Mouse (Mus musculus) liver, embryonic 11.5 days (tissue): ENCODE data around the gene Il17c. TPM values are rescaled to one million over a fixed set of nuclear protein-coding genes. Genes with fewer than 3 reads are reported as not detected.

Source experiments
- ATAC-seq: fragments of 200-750 bp; cut with Nextera tagmentation; replicated peaks from 2 replicates; pipeline ENCODE4 v1.8.0; 2017; ENCODE audit warnings: moderate number of reproducible peaks, mild to moderate bottlenecking, moderate TSS enrichment, moderate library complexity; ENCODE audit not compliant: low FRiP score
- DNase-seq: peaks from one replicate; pipeline ENCODE4 v3.0.0-alpha.2; 2017; ENCODE audit warnings: low spot score
- H3K27ac ChIP-seq: fragments of 300-500 bp; sonication (generic); 2 replicates; pipeline ENCODE4 v1.5.1; 2014; ENCODE audit warnings: mild to moderate bottlenecking, low read depth, low read length, control low read depth
- H3K27me3 ChIP-seq: fragments of 300-500 bp; sonication (generic); replicated peaks from 2 replicates; pipeline ENCODE4 v1.6.1; 2014; ENCODE audit warnings: low read length, mixed read lengths; ENCODE audit not compliant: control insufficient read depth, insufficient read depth
- H3K36me3 ChIP-seq: fragments of 300-500 bp; sonication (generic); 2 replicates; pipeline ENCODE4 v1.6.1; 2014; ENCODE audit warnings: mild to moderate bottlenecking, low read length, moderate library complexity, mixed read lengths; ENCODE audit not compliant: control insufficient read depth, insufficient read depth
- H3K4me1 ChIP-seq: fragments of 300-500 bp; sonication (generic); replicated peaks from 2 replicates; pipeline ENCODE4 v1.6.1; 2014; ENCODE audit warnings: low read length, mixed read lengths; ENCODE audit not compliant: control insufficient read depth, insufficient read depth
- H3K4me2 ChIP-seq: fragments of 300-500 bp; sonication (generic); 2 replicates; pipeline ENCODE4 v1.6.1; 2014; ENCODE audit warnings: mild to moderate bottlenecking, control low read depth, moderate library complexity
- H3K4me3 ChIP-seq: fragments of 300-500 bp; sonication (generic); 2 replicates; pipeline ENCODE4 v1.5.1; 2014; ENCODE audit warnings: low read depth, low read length, control low read depth
- H3K9ac ChIP-seq: fragments of 300-500 bp; sonication (generic); 2 replicates; pipeline ENCODE4 v1.6.1; 2014; ENCODE audit warnings: low read depth, low read length, control low read depth
- H3K9me3 ChIP-seq: fragments of 300-500 bp; sonication (generic); 2 replicates; pipeline ENCODE4 v1.6.1; 2016; ENCODE audit warnings: low read length, inconsistent platforms, mixed read lengths; ENCODE audit not compliant: control insufficient read depth
- WGBS: fragments of 180-500 bp; shearing (Covaris S2); extraction: QIAGEN DNeasy Blood & Tissue Kit; methylation state at CpG from one replicate; pipeline ENCODE4 v1.1.7; 2014; 5-methylcytosine and 5-hydroxymethylcytosine counted together
- polyA plus RNA-seq: library from polyadenylated mRNA; unstranded; fragments of >200 nt; fragmentation: Nextera tagmentation; extraction: Ambion mirVana; gene quantifications from 2 replicates; pipeline ENCODE4 v1.2.1, GENCODE M21; 2014

The Il17c gene
- not detected in 2 replicates for polyA plus RNA-seq

- no peaks in the 10 kb centered on the region for H3K4me1 ChIP-seq
- DNase-seq (no peak), ATAC-seq (no peak)
- no peak within 1 kb of the TSS for H3K9ac ChIP-seq
- H3K27me3 ChIP-seq: no peaks in the 10 kb centered on the region
- WGBS: 78% methylated on average over 14 of the region's 14 CpGs
- H3K27ac ChIP-seq: no peak within 1 kb of the TSS
- peaks cover 16% of the 10 kb centered on the region for H3K36me3 ChIP-seq
- no peak within 1 kb of the TSS for H3K4me3 ChIP-seq
- no peak within 1 kb of the TSS for H3K4me2 ChIP-seq
- no peaks in the 10 kb centered on the region for H3K9me3 ChIP-seq
These were observed at the start of gene Il17c for GRCm38 (mm10) chr8:122421376-122422070. Il17c (plus strand) TSS chr8:122422020.

GRCm38 (mm10) chr8:122375320-122375719 is 46.5 kb upstream of the Il17c start:
- ATAC-seq (no peak), DNase-seq (no peak)
- Histone ChIP-seq H3K27me3 (no peaks in the 10 kb centered on the region), H3K36me3 (peaks cover 8% of the 10 kb centered on the region), H3K9me3 (no peaks in the 10 kb centered on the region), H3K4me3 (peak overlapping the region; percentile 95), H3K9ac (0 out of 2 replicates have a peak overlapping the region, but pooled peaks have one; percentile 20), H3K4me2 (peak overlapping the region; percentile 82), H3K27ac (no peak overlapping the region), H3K4me1 (peaks cover 16% of the 10 kb centered on the region)
- WGBS: 84% methylated on average over 7 of the region's 7 CpGs

GRCm38 (mm10) chr8:122375751-122376364 is 46.0 kb upstream of the Il17c start:
- Histone ChIP-seq H3K9me3 (no peaks in the 10 kb centered on the region), H3K27me3 (no peaks in the 10 kb centered on the region), H3K9ac (peak overlapping the region; percentile 94), H3K4me1 (peaks cover 16% of the 10 kb centered on the region), H3K4me2 (peak overlapping the region; percentile 82), H3K27ac (no peak overlapping the region), H3K36me3 (peaks cover 9% of the 10 kb centered on the region), H3K4me3 (peak overlapping the region; percentile 95)
- WGBS: 19% methylated on average over 13 of the region's 13 CpGs
- DNase-seq (no peak), ATAC-seq (peak; percentile 10; the same call in 1 of the 2 replicates)

- Histone ChIP-seq H3K4me3 (peak within 1 kb of the TSS; percentile 95), H3K36me3 (peaks cover 12% of the 10 kb centered on the region), H3K27ac (peak within 1 kb of the TSS; percentile 89), H3K27me3 (no peaks in the 10 kb centered on the region), H3K9ac (peak within 1 kb of the TSS; percentile 94), H3K9me3 (no peaks in the 10 kb centered on the region), H3K4me2 (peak within 1 kb of the TSS; percentile 82), H3K4me1 (peaks cover 16% of the 10 kb centered on the region)
- under 1% methylated on average over 103 of the region's 107 CpGs for WGBS
- peak; percentile 93 for ATAC-seq
- peak; percentile 99 for DNase-seq
These were observed 45.2 kb upstream of the Il17c start, which contains the start of gene Zc3h18 for GRCm38 (mm10) chr8:122376365-122377231. Zc3h18 (plus strand) TSS chr8:122376609.

GRCm38 (mm10) chr8:122383039-122383438 is 38.8 kb upstream of the Il17c start:
- ATAC-seq (no peak), DNase-seq (no peak)
- Histone ChIP-seq H3K4me2 (no peak overlapping the region), H3K9me3 (no peaks in the 10 kb centered on the region), H3K27ac (no peak overlapping the region), H3K4me3 (no peak overlapping the region), H3K27me3 (no peaks in the 10 kb centered on the region), H3K36me3 (peaks cover 60% of the 10 kb centered on the region), H3K4me1 (peaks cover 3% of the 10 kb centered on the region; the same call in 1 of the 2 replicates), H3K9ac (no peak overlapping the region)
- WGBS: 84% methylated on average over 4 of the region's 4 CpGs

GRCm38 (mm10) chr8:122389357-122389756 is 32.5 kb upstream of the Il17c start:
- WGBS: 81% methylated on average over 3 of the region's 3 CpGs
- peaks cover 67% of the 10 kb centered on the region for H3K36me3 ChIP-seq
- no peak overlapping the region for H3K4me3 ChIP-seq
- ATAC-seq (no peak), DNase-seq (no peak)
- H3K9me3 ChIP-seq: no peaks in the 10 kb centered on the region
- H3K9ac ChIP-seq: no peak overlapping the region
- H3K27me3 ChIP-seq: no peaks in the 10 kb centered on the region
- no peak overlapping the region for H3K27ac ChIP-seq
- H3K4me2 ChIP-seq: no peak overlapping the region
- H3K4me1 ChIP-seq: no peaks in the 10 kb centered on the region

GRCm38 (mm10) chr8:122390758-122391157 is 31.1 kb upstream of the Il17c start:
- peaks cover 53% of the 10 kb centered on the region for H3K36me3 ChIP-seq
- WGBS: 80% methylated on average over 3 of the region's 3 CpGs
- H3K27ac ChIP-seq: no peak overlapping the region
- H3K4me3 ChIP-seq: no peak overlapping the region
- ATAC-seq (no peak), DNase-seq (no peak)
- H3K27me3 ChIP-seq: no peaks in the 10 kb centered on the region
- H3K4me1 ChIP-seq: no peaks in the 10 kb centered on the region
- H3K4me2 ChIP-seq: no peak overlapping the region
- no peaks in the 10 kb centered on the region for H3K9me3 ChIP-seq
- no peak overlapping the region for H3K9ac ChIP-seq

- DNase-seq: no peak
- no peaks in the 10 kb centered on the region for H3K4me1 ChIP-seq
- H3K4me3 ChIP-seq: no peak overlapping the region
- H3K9ac ChIP-seq: no peak overlapping the region
- H3K27me3 ChIP-seq: no peaks in the 10 kb centered on the region
- peaks cover 41% of the 10 kb centered on the region for H3K36me3 ChIP-seq
- no peak for ATAC-seq
- H3K27ac ChIP-seq: no peak overlapping the region
- H3K9me3 ChIP-seq: no peaks in the 10 kb centered on the region
- no peak overlapping the region for H3K4me2 ChIP-seq
These were observed 28.1 kb upstream of the Il17c start for GRCm38 (mm10) chr8:122393717-122394116.
